Mouse (Mus musculus): ENCODE measurements around the gene Rbbp4. TPM values are rescaled to one million over a fixed set of nuclear protein-coding genes. Genes with fewer than 3 reads are reported as not detected.

The Rbbp4 gene
- polyA plus RNA-seq, 1 experiment: 8.0 TPM

- TF ChIP-seq TAL1 (IDR thresholded peaks at IDR 0.05; ENCODE audit: low read length) (no peak), GATA1 (IDR thresholded peaks at IDR 0.05; ENCODE audit: low read length) (no peak)
- H3K27me3 ChIP-seq (ENCODE audit: control insufficient read depth): peaks cover 38% of the 10 kb centered on the region
These were observed 41.9 kb upstream of the Rbbp4 start for GRCm38 (mm10) chr4:129376961-129377545.

GRCm38 (mm10) chr4:129375821-129376220 lies 40.7 kb upstream of the Rbbp4 start:
- Histone ChIP-seq H3K36me3 (ENCODE audit: control insufficient read depth) (no peaks in the 10 kb centered on the region), H3K27me3 (ENCODE audit: control insufficient read depth) (peaks cover 38% of the 10 kb centered on the region), H3K4me3 (replicated peaks) (no peak overlapping the region), H3K4me1 (ENCODE audit: control insufficient read depth) (peaks cover 44% of the 10 kb centered on the region), H3K9me3 (ENCODE audit: control insufficient read depth, low read length) (no peaks in the 10 kb centered on the region)
- TF ChIP-seq GATA1 (IDR thresholded peaks at IDR 0.05; ENCODE audit: low read length) (no peak), TAL1 (IDR thresholded peaks at IDR 0.05; ENCODE audit: low read length) (no peak)

More at GRCm38 (mm10) chr4:129376961-129377545, 41.9 kb upstream of the Rbbp4 start:
- peaks cover 44% of the 10 kb centered on the region for H3K4me1 ChIP-seq (ENCODE audit: control insufficient read depth)
- H3K4me3 ChIP-seq (replicated peaks): peak overlapping the region; percentile 82
- no peaks in the 10 kb centered on the region for H3K9me3 ChIP-seq (ENCODE audit: control insufficient read depth, low read length)
- H3K36me3 ChIP-seq (ENCODE audit: control insufficient read depth): no peaks in the 10 kb centered on the region

DNA sequence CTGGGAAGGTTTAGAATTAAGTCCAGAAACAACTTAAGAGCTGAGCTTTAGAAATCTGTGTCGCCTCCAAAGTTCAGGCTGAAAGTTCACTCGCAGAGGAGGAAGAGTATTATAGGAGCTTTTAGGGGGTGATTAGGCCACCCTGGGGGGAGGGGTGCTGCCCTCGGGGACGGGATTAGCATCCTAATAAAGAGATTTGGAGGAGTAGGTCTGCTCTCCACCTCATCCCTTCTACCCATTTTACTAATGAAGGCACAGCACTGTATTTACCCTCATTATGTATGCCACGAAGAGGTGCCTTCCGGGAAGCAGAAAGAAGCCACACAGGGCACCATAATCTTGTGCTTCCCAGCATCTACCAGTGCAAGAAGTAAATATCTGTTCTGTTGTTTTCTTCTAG lies 39.8 kb upstream of the Rbbp4 start:
- Histone ChIP-seq H3K36me3 (ENCODE audit: control insufficient read depth) (no peaks in the 10 kb centered on the region), H3K9me3 (ENCODE audit: control insufficient read depth, low read length) (no peaks in the 10 kb centered on the region), H3K27me3 (ENCODE audit: control insufficient read depth) (peaks cover 38% of the 10 kb centered on the region), H3K4me1 (ENCODE audit: control insufficient read depth) (peaks cover 44% of the 10 kb centered on the region), H3K4me3 (replicated peaks) (no peak overlapping the region)
- TF ChIP-seq GATA1 (IDR thresholded peaks at IDR 0.05; ENCODE audit: low read length): no peak
- no peak for TF ChIP-seq TAL1 (IDR thresholded peaks at IDR 0.05; ENCODE audit: low read length)

GRCm38 (mm10) chr4:129374219-129374755 lies 39.1 kb upstream of the Rbbp4 start:
- peaks cover 44% of the 10 kb centered on the region for H3K4me1 ChIP-seq (ENCODE audit: control insufficient read depth)
- peaks cover 32% of the 10 kb centered on the region for H3K27me3 ChIP-seq (ENCODE audit: control insufficient read depth)
- no peaks in the 10 kb centered on the region for H3K36me3 ChIP-seq (ENCODE audit: control insufficient read depth)
- no peak overlapping the region for H3K4me3 ChIP-seq (replicated peaks)
- no peak for TF ChIP-seq GATA1 (IDR thresholded peaks at IDR 0.05; ENCODE audit: low read length)
- no peak for TF ChIP-seq TAL1 (IDR thresholded peaks at IDR 0.05; ENCODE audit: low read length)
- no peaks in the 10 kb centered on the region for H3K9me3 ChIP-seq (ENCODE audit: control insufficient read depth, low read length)

DNA sequence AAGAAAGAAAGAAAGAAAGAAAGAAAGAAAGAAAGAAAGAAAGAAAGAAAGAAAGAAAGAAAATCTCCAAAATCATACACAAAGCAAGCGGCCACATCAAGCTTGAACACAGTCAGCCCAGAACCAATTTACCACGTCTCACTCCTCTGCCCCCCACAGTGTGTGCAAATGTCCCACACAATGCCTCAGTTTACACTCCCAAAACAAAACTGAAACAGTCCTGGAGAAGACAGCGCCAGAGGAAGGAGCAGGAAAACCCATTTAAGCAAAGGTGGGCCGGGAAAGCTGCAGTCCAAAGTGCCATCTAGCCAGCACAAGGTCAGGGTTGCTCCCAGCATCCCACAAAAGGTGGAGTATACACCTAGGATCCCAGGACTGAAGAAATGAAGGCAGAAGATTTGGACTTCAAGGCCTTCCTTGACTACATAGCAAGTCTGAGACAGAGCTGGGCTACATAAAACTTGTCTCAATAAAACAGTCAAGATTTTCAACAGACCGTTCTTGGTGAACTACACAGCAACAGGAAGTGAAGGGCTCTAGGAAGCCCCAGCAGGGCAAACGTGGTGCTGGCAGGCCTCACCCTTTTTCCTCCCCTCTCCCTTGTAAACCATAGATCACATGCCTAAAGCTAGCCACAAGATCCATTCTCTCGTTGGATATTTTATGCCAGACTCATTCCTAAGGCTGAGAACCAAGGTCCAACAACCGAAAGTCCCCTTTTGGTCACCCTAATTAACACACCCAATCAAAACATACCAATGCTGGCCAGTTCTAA lies 38.2 kb upstream of the Rbbp4 start:
- peaks cover 44% of the 10 kb centered on the region for H3K4me1 ChIP-seq (ENCODE audit: control insufficient read depth)
- TF ChIP-seq GATA1 (IDR thresholded peaks at IDR 0.05; ENCODE audit: low read length) (no peak), TAL1 (IDR thresholded peaks at IDR 0.05; ENCODE audit: low read length) (no peak)

DNA sequence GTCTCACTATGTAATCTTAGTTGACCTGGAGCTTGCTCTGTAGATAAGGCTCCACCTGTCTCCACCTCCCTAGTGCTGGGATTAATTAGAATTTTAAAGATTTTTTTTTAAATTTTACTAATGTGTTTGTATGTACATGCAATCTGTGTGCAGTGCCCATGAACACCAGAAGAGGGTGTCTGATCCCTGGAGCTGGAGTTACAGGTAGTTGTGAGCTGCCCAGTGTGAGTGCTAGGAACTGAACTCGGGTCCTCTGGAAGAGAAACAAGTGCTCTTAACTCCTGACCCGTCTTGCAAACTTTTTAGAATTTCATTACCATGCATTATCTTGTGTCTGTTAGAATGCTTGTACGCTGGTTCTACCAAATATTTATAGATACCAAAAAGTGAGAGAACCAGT lies 36.2 kb upstream of the Rbbp4 start:
- peaks cover 2% of the 10 kb centered on the region; the same call in 1 of the 2 replicates for H3K36me3 ChIP-seq (ENCODE audit: control insufficient read depth)
- H3K27me3 ChIP-seq (ENCODE audit: control insufficient read depth): peaks cover 6% of the 10 kb centered on the region; the same call in 1 of the 2 replicates
- no peak for TF ChIP-seq TAL1 (IDR thresholded peaks at IDR 0.05; ENCODE audit: low read length)
- no peak for TF ChIP-seq GATA1 (IDR thresholded peaks at IDR 0.05; ENCODE audit: low read length)
- H3K9me3 ChIP-seq (ENCODE audit: control insufficient read depth, low read length): no peaks in the 10 kb centered on the region
- H3K4me3 ChIP-seq (replicated peaks): no peak overlapping the region
- peaks cover 29% of the 10 kb centered on the region for H3K4me1 ChIP-seq (ENCODE audit: control insufficient read depth)

More for the DNA sequence above, 38.2 kb upstream of the Rbbp4 start:
- no peaks in the 10 kb centered on the region for H3K36me3 ChIP-seq (ENCODE audit: control insufficient read depth)
- no peaks in the 10 kb centered on the region for H3K9me3 ChIP-seq (ENCODE audit: control insufficient read depth, low read length)
- peaks cover 25% of the 10 kb centered on the region for H3K27me3 ChIP-seq (ENCODE audit: control insufficient read depth)
- no peak overlapping the region for H3K4me3 ChIP-seq (replicated peaks)

GRCm38 (mm10) chr4:129365224-129365623 lies 30.1 kb upstream of the Rbbp4 start:
- peaks cover 4% of the 10 kb centered on the region; the same call in 1 of the 2 replicates for H3K36me3 ChIP-seq (ENCODE audit: control insufficient read depth)
- H3K4me3 ChIP-seq (replicated peaks): no peak overlapping the region
- no peaks in the 10 kb centered on the region for H3K9me3 ChIP-seq (ENCODE audit: control insufficient read depth, low read length)
- peaks cover 15% of the 10 kb centered on the region for H3K4me1 ChIP-seq (ENCODE audit: control insufficient read depth)
- no peaks in the 10 kb centered on the region for H3K27me3 ChIP-seq (ENCODE audit: control insufficient read depth)
- TF ChIP-seq GATA1 (IDR thresholded peaks at IDR 0.05; ENCODE audit: low read length) (no peak), TAL1 (IDR thresholded peaks at IDR 0.05; ENCODE audit: low read length) (no peak)

DNA sequence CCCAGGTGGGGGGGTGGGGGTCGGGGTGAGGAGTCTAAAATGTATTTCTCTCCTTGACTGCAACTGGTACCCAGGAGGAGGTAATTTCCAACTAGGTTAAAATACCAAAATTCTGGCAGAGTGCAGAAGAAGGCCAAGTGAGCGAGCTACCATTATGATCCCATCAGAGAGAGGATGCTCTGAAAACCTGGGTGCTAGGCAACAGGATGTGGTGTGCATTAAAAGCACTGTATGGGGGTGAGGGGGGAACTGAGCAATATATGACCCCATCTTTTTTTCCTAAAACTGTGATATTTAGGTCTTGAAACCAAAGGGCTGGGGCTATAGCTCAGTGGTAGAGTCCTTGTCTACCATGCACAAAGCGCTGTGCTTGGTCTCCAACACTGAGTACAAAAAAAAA lies 29.2 kb upstream of the Rbbp4 start:
- H3K27me3 ChIP-seq (ENCODE audit: control insufficient read depth): no peaks in the 10 kb centered on the region
- peaks cover 9% of the 10 kb centered on the region for H3K36me3 ChIP-seq (ENCODE audit: control insufficient read depth)
- H3K4me1 ChIP-seq (ENCODE audit: control insufficient read depth): peaks cover 15% of the 10 kb centered on the region
- H3K4me3 ChIP-seq (replicated peaks): no peak overlapping the region
- TF ChIP-seq GATA1 (IDR thresholded peaks at IDR 0.05; ENCODE audit: low read length) (no peak), TAL1 (IDR thresholded peaks at IDR 0.05; ENCODE audit: low read length) (no peak)
- no peaks in the 10 kb centered on the region for H3K9me3 ChIP-seq (ENCODE audit: control insufficient read depth, low read length)

- TF ChIP-seq TAL1 (IDR thresholded peaks at IDR 0.05; ENCODE audit: low read length) (no peak), GATA1 (IDR thresholded peaks at IDR 0.05; ENCODE audit: low read length) (no peak)
- Histone ChIP-seq H3K36me3 (ENCODE audit: control insufficient read depth) (peaks cover 9% of the 10 kb centered on the region), H3K4me1 (ENCODE audit: control insufficient read depth) (peaks cover 15% of the 10 kb centered on the region), H3K27me3 (ENCODE audit: control insufficient read depth) (no peaks in the 10 kb centered on the region), H3K4me3 (replicated peaks) (no peak overlapping the region), H3K9me3 (ENCODE audit: control insufficient read depth, low read length) (no peaks in the 10 kb centered on the region)
These were observed 28.3 kb upstream of the Rbbp4 start for GRCm38 (mm10) chr4:129363463-129363862.
